Mouse (Mus musculus) neural tube, embryonic 14.5 days (tissue): ENCODE data around the gene Ltbp1. TPM values are rescaled to one million over a fixed set of nuclear protein-coding genes. Genes with fewer than 3 reads are reported as not detected.

Source experiments
- ATAC-seq: fragments of 200-750 bp; cut with Nextera tagmentation; 2 replicates; pipeline ENCODE4 v1.8.0; 2017; ENCODE audit warnings: low read depth, mild to moderate bottlenecking, moderate TSS enrichment, moderate library complexity
- H3K27ac ChIP-seq: fragments of 300-500 bp; sonication (generic); 2 replicates; pipeline ENCODE4 v1.5.1; 2014; ENCODE audit warnings: low read depth, mild to moderate bottlenecking, control low read depth, low read length, moderate library complexity, mixed read lengths
- H3K27me3 ChIP-seq: fragments of 300-500 bp; sonication (generic); 2 replicates; pipeline ENCODE4 v1.6.1; 2014; ENCODE audit warnings: low read length; ENCODE audit not compliant: control insufficient read depth, insufficient read depth
- H3K36me3 ChIP-seq: fragments of 300-500 bp; sonication (generic); 2 replicates; pipeline ENCODE4 v1.6.1; 2014; ENCODE audit warnings: low read length, mixed read lengths; ENCODE audit not compliant: control insufficient read depth, insufficient read depth
- H3K4me1 ChIP-seq: fragments of 300-500 bp; sonication (generic); 2 replicates; pipeline ENCODE4 v1.6.1; 2014; ENCODE audit warnings: low read length; ENCODE audit not compliant: control insufficient read depth, insufficient read depth
- H3K4me2 ChIP-seq: fragments of 300-500 bp; sonication (generic); 2 replicates; pipeline ENCODE4 v1.6.1; 2014; ENCODE audit warnings: mild to moderate bottlenecking, low read depth, low read length, control low read depth
- H3K4me3 ChIP-seq: fragments of 300-500 bp; sonication (generic); 2 replicates; pipeline ENCODE4 v1.5.1; 2014; ENCODE audit warnings: low read depth, low read length, control low read depth, mixed read lengths
- H3K9ac ChIP-seq: fragments of 300-500 bp; sonication (generic); replicated peaks from 2 replicates; pipeline ENCODE4 v1.6.1; 2014; ENCODE audit warnings: low read depth, mild to moderate bottlenecking, control low read depth, low read length, mixed read lengths
- H3K9me3 ChIP-seq: fragments of 300-500 bp; sonication (generic); 2 replicates; pipeline ENCODE4 v1.6.1; 2016; ENCODE audit warnings: low read length; ENCODE audit not compliant: control insufficient read depth
- WGBS: fragments of 180-500 bp; shearing (Covaris S2); extraction: QIAGEN DNeasy Blood & Tissue Kit; methylation state at CpG from one replicate; pipeline ENCODE4 v1.1.7; 2014; 5-methylcytosine and 5-hydroxymethylcytosine counted together
- polyA plus RNA-seq: library from polyadenylated mRNA; unstranded; fragments of >200 nt; fragmentation: Nextera tagmentation; extraction: Ambion mirVana; gene quantifications from 2 replicates; pipeline ENCODE4 v1.2.1, GENCODE M21; 2014

Ltbp1 gene
- polyA plus RNA-seq, 1 experiment from 2014 or later: 2.5 TPM

DNA sequence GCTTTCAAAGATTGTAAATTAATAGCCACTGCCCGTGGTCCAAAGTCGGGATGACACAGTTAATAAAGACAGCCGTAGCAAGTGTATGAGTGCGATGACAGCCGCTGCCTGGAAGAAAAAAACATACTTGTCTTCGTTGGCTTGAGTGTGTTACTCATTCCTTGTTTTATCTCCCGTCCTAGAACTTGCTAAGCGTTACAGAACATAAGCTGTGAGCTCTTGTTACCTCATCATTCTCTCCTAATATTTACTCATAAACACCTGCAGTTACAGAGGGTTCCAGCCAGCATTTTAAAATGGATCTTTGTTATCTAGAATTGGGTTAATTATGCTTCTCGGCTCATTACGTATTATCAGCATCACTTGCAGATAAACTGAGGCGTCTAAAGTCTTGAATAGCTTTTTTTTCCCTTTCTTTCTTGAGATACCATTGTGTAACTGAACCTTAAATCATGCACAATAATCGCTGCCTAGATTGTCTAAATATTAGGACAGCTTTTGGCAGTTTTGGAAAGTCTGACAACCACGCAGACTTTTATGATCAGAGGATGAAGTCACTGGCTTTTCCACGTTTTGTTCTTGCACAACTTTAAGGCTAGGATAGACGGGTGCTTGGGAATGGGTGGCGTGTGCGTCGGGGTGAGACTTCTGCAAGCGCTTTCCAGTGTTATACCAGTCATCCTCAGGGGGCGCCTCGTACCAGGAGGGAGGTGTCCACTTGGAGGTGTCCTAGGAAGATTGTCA is 28.7 kb downstream of the Ltbp1 start:
- H3K27me3 ChIP-seq: no peaks in the 10 kb centered on the region
- no peak overlapping the region for H3K9ac ChIP-seq
- WGBS: 93% methylated on average over 21 of the region's 21 CpGs
- H3K27ac ChIP-seq: no peak overlapping the region
- H3K4me3 ChIP-seq: no peak overlapping the region
- H3K36me3 ChIP-seq: no peaks in the 10 kb centered on the region
- H3K9me3 ChIP-seq: no peaks in the 10 kb centered on the region
- no peak overlapping the region for H3K4me2 ChIP-seq
- H3K4me1 ChIP-seq: no peaks in the 10 kb centered on the region
- ATAC-seq: no peak

DNA sequence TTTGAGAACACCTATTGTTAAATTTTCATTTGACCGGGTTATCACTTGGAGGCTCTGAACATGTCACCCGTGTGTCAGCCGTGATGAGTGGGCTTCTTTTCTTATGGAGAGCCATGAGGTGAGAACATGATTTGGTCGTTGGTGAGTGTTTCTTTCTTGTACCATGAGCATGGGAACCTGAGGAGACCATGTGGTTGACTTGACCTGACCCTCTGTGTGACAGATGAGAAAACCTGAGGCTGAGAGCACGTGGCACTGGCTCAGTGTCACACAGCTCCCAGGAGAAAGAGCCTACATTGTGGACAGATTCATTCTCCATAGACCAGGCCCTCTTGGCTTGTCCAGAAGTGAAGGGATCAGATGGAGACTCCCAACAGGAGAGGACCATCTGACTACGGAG is 31.5 kb downstream of the Ltbp1 start:
- Histone ChIP-seq H3K4me3 (no peak overlapping the region), H3K9ac (no peak overlapping the region), H3K27ac (no peak overlapping the region), H3K36me3 (no peaks in the 10 kb centered on the region), H3K27me3 (no peaks in the 10 kb centered on the region), H3K4me2 (no peak overlapping the region), H3K9me3 (no peaks in the 10 kb centered on the region), H3K4me1 (no peaks in the 10 kb centered on the region)
- WGBS: 81% methylated on average over 6 of the region's 6 CpGs
- no peak for ATAC-seq

DNA sequence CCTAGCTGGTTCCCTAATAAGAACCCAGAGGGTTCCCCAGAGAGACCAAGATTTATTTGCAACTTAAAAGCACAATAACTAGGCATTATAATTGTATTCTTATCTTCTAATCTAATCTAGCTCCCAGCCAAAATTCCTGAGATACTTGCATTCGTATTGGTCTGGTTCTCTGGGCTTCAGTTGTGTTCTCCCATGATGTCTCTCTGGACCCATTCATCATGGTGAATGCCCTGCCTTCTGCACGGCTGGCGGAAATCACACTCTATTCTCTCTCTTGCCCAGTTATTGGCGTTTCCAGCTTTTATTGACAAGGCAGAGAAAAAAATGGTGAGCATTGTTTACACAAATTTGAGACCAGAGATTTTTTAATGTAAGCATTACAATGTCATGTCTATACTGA is 33.6 kb downstream of the Ltbp1 start:
- Histone ChIP-seq H3K27me3 (no peaks in the 10 kb centered on the region), H3K4me1 (no peaks in the 10 kb centered on the region), H3K4me2 (no peak overlapping the region), H3K9ac (no peak overlapping the region), H3K27ac (no peak overlapping the region), H3K9me3 (no peaks in the 10 kb centered on the region), H3K4me3 (no peak overlapping the region), H3K36me3 (no peaks in the 10 kb centered on the region)
- 28% methylated on average over 4 of the region's 4 CpGs for whole genome bisulfite sequencing
- no peak for ATAC-seq

DNA sequence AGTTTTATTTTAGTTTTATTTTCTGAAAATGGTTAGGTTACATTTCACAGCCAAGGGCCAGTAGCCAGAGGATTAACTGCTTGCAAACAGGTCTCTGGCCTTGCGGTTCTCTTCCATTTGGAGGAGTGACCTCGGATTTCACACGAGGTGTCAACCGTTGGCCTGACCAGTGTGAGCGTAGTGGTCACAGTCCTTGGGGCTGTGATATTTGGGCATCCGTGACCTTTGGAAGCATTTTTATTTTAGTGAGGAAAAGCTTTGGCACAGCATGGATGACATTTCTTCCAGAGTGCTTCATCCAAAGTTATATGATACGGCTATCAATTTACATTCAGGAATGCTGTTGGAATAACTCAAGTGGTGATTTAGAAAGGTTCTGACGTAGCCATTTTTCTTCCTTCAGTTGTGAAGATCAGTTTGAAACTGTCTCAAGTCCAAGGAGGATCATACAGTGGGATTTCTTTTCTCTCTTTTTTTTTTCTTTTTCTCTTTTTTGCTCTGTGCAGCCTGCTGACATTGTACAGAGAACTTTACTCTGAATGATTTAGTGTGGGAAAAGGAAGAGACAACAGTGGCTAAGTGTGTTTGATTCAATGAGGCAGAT is 44.1 kb downstream of the Ltbp1 start:
- H3K4me1 ChIP-seq: no peaks in the 10 kb centered on the region
- no peaks in the 10 kb centered on the region for H3K9me3 ChIP-seq
- 73% methylated on average over 8 of the region's 8 CpGs for WGBS
- H3K27ac ChIP-seq: no peak overlapping the region
- H3K36me3 ChIP-seq: no peaks in the 10 kb centered on the region
- ATAC-seq: no peak
- no peak overlapping the region for H3K4me3 ChIP-seq
- no peak overlapping the region for H3K9ac ChIP-seq
- H3K27me3 ChIP-seq: no peaks in the 10 kb centered on the region
- H3K4me2 ChIP-seq: no peak overlapping the region

DNA sequence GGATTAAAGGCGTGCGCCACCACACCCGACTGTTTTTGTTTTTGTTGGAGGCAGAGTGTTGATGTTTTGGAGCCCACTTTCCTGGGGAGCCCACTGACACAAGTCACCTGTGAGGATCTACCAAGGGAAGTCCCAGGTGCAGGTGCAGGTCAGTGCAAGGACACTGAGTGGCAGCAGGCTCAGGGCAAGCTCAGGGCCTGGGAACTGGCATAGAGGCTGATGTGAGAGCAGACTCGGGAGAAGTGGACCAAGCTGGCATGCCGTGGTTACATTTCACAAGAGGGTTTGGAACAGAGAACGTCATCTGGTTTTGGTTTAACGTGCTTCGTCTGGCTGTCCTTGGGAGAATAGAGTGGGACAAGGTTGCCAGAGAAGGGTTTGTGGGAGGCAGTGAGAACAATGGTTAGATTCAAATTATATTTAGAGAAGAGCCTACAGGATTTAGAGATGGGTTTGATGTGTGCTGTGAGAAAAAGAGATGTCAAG is 46.1 kb downstream of the Ltbp1 start:
- whole genome bisulfite sequencing: 92% methylated on average over 8 of the region's 8 CpGs
- Histone ChIP-seq H3K4me3 (no peak overlapping the region), H3K27me3 (no peaks in the 10 kb centered on the region), H3K4me1 (no peaks in the 10 kb centered on the region), H3K9ac (no peak overlapping the region), H3K9me3 (no peaks in the 10 kb centered on the region), H3K4me2 (no peak overlapping the region), H3K27ac (no peak overlapping the region), H3K36me3 (no peaks in the 10 kb centered on the region)
- no peak for ATAC-seq

DNA sequence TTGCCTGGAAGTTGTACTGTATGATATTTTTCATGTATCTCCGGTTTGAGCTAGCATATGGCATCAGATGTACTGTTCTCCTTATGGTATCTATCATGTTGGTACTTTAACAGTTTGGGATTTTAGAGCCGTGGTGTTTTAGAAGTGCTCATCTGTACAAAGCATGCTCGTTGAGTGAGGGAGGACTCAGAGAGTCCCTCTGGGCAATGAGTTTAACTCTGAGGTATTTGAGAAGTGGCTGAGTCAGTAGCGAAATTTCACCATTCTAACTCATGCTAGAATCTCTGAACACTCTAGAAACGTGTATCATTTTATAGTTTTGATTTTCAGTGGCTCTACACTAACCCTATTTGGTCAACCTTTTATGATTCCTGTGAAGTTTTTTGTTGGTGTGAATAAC is 49.9 kb downstream of the Ltbp1 start:
- H3K9ac ChIP-seq: no peak overlapping the region
- no peak overlapping the region for H3K4me2 ChIP-seq
- H3K27ac ChIP-seq: no peak overlapping the region
- WGBS: 90% methylated on average over 5 of the region's 5 CpGs
- H3K36me3 ChIP-seq: no peaks in the 10 kb centered on the region
- ATAC-seq: no peak
- no peaks in the 10 kb centered on the region for H3K9me3 ChIP-seq
- H3K4me1 ChIP-seq: no peaks in the 10 kb centered on the region
- H3K27me3 ChIP-seq: no peaks in the 10 kb centered on the region
- H3K4me3 ChIP-seq: no peak overlapping the region

DNA sequence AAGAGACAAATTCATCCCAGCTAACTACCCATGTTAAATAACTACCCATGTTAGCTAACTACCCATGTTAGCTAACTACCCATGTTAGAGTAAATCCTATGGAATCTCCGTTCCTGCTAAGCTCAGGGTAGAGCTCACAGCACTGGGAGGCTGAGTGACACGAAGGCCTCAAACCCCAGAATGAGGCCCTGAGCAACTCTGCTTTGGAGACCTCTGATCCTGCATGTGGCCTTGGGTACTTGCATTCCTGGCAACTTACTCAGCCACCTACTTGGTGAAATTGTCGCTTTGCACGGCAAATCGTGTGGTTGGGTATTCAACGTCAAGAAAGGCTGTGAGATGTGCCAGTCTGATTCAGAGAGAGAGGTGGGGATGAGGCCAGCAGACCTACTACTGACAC is 50.6 kb downstream of the Ltbp1 start:
- Histone ChIP-seq H3K9ac (no peak overlapping the region), H3K4me3 (no peak overlapping the region), H3K27ac (no peak overlapping the region), H3K36me3 (no peaks in the 10 kb centered on the region), H3K27me3 (no peaks in the 10 kb centered on the region), H3K4me1 (no peaks in the 10 kb centered on the region), H3K9me3 (no peaks in the 10 kb centered on the region), H3K4me2 (no peak overlapping the region)
- ATAC-seq: no peak
- 94% methylated on average over 6 of the region's 6 CpGs for WGBS

DNA sequence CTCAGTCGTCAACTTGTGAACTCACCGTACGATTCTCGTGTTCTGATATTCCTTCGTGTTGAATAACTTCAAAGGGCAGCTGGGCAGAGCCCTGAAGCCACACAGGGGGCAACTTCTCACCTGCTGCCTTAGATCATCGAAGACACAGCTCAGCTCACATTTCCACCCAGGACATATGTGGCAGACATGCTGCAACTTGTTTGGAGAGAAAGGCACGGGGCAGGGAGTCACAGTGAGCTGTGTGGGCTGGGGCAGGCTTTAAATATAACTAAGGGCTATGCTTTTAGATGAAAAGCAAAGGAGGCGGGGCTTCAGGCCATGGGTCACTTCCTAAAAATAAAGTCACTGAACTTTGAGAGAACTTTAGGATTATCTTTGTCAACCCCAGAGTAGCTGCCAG is 51.3 kb downstream of the Ltbp1 start:
- Histone ChIP-seq H3K9ac (no peak overlapping the region), H3K4me2 (no peak overlapping the region), H3K4me1 (no peaks in the 10 kb centered on the region), H3K36me3 (no peaks in the 10 kb centered on the region), H3K4me3 (no peak overlapping the region), H3K9me3 (no peaks in the 10 kb centered on the region), H3K27me3 (no peaks in the 10 kb centered on the region), H3K27ac (no peak overlapping the region)
- no peak for ATAC-seq
- WGBS: 55% methylated on average over 8 of the region's 8 CpGs

DNA sequence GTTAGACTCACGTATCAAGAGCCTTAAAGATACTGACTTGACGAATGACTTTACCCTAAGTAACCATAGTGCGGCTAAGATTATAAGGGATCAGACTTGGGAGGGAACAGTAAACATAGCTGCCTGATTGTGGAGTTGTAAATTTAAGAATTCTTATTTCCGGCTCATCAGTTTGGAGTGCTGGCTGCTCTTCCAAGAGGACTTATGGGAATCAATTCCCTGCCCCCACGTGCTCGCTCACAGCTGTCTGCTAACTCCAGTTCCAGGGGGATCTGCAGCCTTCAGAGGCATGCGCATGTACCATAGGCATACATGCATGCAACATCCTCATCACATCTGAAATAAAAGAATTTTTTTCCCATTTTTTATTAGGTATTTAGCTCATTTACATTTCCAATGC is 61.0 kb downstream of the Ltbp1 start:
- no peak for ATAC-seq
- no peak overlapping the region for H3K4me3 ChIP-seq
- no peak overlapping the region for H3K27ac ChIP-seq
- H3K9me3 ChIP-seq: no peaks in the 10 kb centered on the region
- no peak overlapping the region for H3K4me2 ChIP-seq
- 70% methylated on average over 7 of the region's 7 CpGs for WGBS
- H3K9ac ChIP-seq: no peak overlapping the region
- no peaks in the 10 kb centered on the region for H3K36me3 ChIP-seq
- no peaks in the 10 kb centered on the region for H3K4me1 ChIP-seq
- 0 out of 2 replicates have a peak, but pooled peaks cover 2% of the 10 kb centered on the region for H3K27me3 ChIP-seq
